Mouse (Mus musculus) E14TG2a.4 (cell line): ENCODE results near the gene BC049352.

Experiments
- CTCF ChIP-seq: conservative IDR thresholded peaks from 2 replicates; pipeline ENCODE4 v1.5.1; 2014; ENCODE audit warnings: low read length
- NANOG ChIP-seq: IDR thresholded peaks from 2 replicates; pipeline ENCODE4 v1.6.1; 2014; ENCODE audit warnings: borderline replicate concordance, low read length, mixed read lengths
- POU5F1 ChIP-seq: IDR thresholded peaks from 2 replicates; pipeline ENCODE4 v1.6.1; 2014; ENCODE audit warnings: low read length, borderline replicate concordance

- TF ChIP-seq CTCF (no peak), POU5F1 (no peak), NANOG (no peak)
These were observed 72.2 kb downstream of the BC049352 start for GRCm38 (mm10) chr9:45254021-45254420.
